Mouse (Mus musculus) limb, embryonic 13.5 days (tissue): Measurements from ENCODE around the gene Tmem147. TPM values are rescaled to one million over a fixed set of nuclear protein-coding genes. Genes with fewer than 3 reads are reported as not detected.

ENCODE experiments used
- polyA plus RNA-seq: library from polyadenylated mRNA; unstranded; fragments of >200 nt; fragmentation: Nextera tagmentation; extraction: Ambion mirVana; gene quantifications from 2 replicates; pipeline ENCODE4 v1.2.1, GENCODE M21; 2015

The Tmem147 gene
- polyA plus RNA-seq, 1 experiment from 2014 or later, result 189 TPM

Other genes starting within 250 kb of the Tmem147 start
- 0.32 TPM in 1 of 2 replicates, not detected in the other for gene Prodh2, start 235.9 kb downstream of the Tmem147 start, polyA plus RNA-seq
- gene Arhgap33, start 194.5 kb downstream of the Tmem147 start, polyA plus RNA-seq, result 11.4 and 11.6 TPM in 2 replicates
- gene Hspb6, start 177.4 kb downstream of the Tmem147 start, polyA plus RNA-seq, result 15.4 and 17.5 TPM in 2 replicates
- 13.9 TPM in 2 replicates for gene Proser3, start 177.2 kb downstream of the Tmem147 start, polyA plus RNA-seq
- gene Lin37, start 169.7 kb downstream of the Tmem147 start, polyA plus RNA-seq, result 44.2 and 48.3 TPM in 2 replicates
- gene U2af1l4, start 166.2 kb downstream of the Tmem147 start, polyA plus RNA-seq, result 81.3 and 91.1 TPM in 2 replicates
- gene Gm49396, start 166.2 kb downstream of the Tmem147 start, polyA plus RNA-seq, result 13.8 and 14.1 TPM in 2 replicates
- gene Psenen, start 165.9 kb downstream of the Tmem147 start, polyA plus RNA-seq, result 134 and 141 TPM in 2 replicates
- gene Igflr1, start 164.1 kb downstream of the Tmem147 start, polyA plus RNA-seq, result 3.2 and 4.9 TPM in 2 replicates
- gene Kmt2b, start 140.8 kb downstream of the Tmem147 start, polyA plus RNA-seq, result 11.0 and 12.6 TPM in 2 replicates
- gene Zbtb32, start 130.6 kb downstream of the Tmem147 start, polyA plus RNA-seq, result 0.23 and 0.60 TPM in 2 replicates
- gene Upk1a, start 116.7 kb downstream of the Tmem147 start, polyA plus RNA-seq, result 1.5 and 1.7 TPM in 2 replicates
- 766 and 797 TPM in 2 replicates for gene Cox6b1, start 103.4 kb downstream of the Tmem147 start, polyA plus RNA-seq
- gene Etv2, start 93.7 kb downstream of the Tmem147 start, polyA plus RNA-seq, result not detected in 2 replicates
- 127 and 130 TPM in 2 replicates for gene Rbm42, start 79.2 kb downstream of the Tmem147 start, polyA plus RNA-seq
- 45.3 and 50.0 TPM in 2 replicates for gene Haus5, start 64.5 kb downstream of the Tmem147 start, polyA plus RNA-seq
- gene Pmis2, start 57.9 kb downstream of the Tmem147 start, polyA plus RNA-seq, result not detected in 2 replicates
- not detected in 2 replicates for gene 2200002J24Rik, start 30.6 kb downstream of the Tmem147 start, polyA plus RNA-seq
- 0.09 and 0.40 TPM in 2 replicates for gene Atp4a, start 17.3 kb downstream of the Tmem147 start, polyA plus RNA-seq
- 0.51 and 0.71 TPM in 2 replicates for gene Gapdhs, start 14.1 kb upstream of the Tmem147 start, polyA plus RNA-seq
- gene Sbsn, start 21.9 kb upstream of the Tmem147 start, polyA plus RNA-seq, result 1.6 and 2.2 TPM in 2 replicates
- 7.3 and 11.9 TPM in 2 replicates for gene Dmkn, start 34.2 kb upstream of the Tmem147 start, polyA plus RNA-seq
- 51.5 and 65.4 TPM in 2 replicates for gene Krtdap, start 58.4 kb upstream of the Tmem147 start, polyA plus RNA-seq
- not detected in 2 replicates for gene Ffar2, start 94.2 kb upstream of the Tmem147 start, polyA plus RNA-seq
- gene Ffar3, start 126.6 kb upstream of the Tmem147 start, polyA plus RNA-seq, result not detected in 2 replicates
- gene Ffar1, start 132.0 kb upstream of the Tmem147 start, polyA plus RNA-seq, result not detected in 2 replicates
- 0.09 and 0.32 TPM in 2 replicates for gene Cd22, start 150.8 kb upstream of the Tmem147 start, polyA plus RNA-seq
- gene Mag, start 185.3 kb upstream of the Tmem147 start, polyA plus RNA-seq, result 0.38 and 0.42 TPM in 2 replicates
- gene Hamp2, start 195.1 kb upstream of the Tmem147 start, polyA plus RNA-seq, result not detected in 2 replicates
- gene Hamp, start 214.5 kb upstream of the Tmem147 start, polyA plus RNA-seq, result not detected in 2 replicates
- 27.9 and 28.7 TPM in 2 replicates for gene Usf2, start 227.3 kb upstream of the Tmem147 start, polyA plus RNA-seq
- gene Lsr, start 243.9 kb upstream of the Tmem147 start, polyA plus RNA-seq, result 25.4 and 25.9 TPM in 2 replicates
- 0.70 and 0.78 TPM in 2 replicates for gene Fam187b, start 244.2 kb upstream of the Tmem147 start, polyA plus RNA-seq